Mouse (Mus musculus) heart, embryonic 12.5 days (tissue): ENCODE measurements around the gene Zfp46. TPM values are rescaled to one million over a fixed set of nuclear protein-coding genes. Genes with fewer than 3 reads are reported as not detected.

Experiments
- ATAC-seq: fragments of 200-750 bp; cut with Nextera tagmentation; 2 replicates; pipeline ENCODE4 v1.8.0; 2017; ENCODE audit warnings: moderate TSS enrichment, moderate library complexity; ENCODE audit not compliant: insufficient number of reproducible peaks, low FRiP score
- H3K27ac ChIP-seq: fragments of 300-500 bp; sonication (generic); 2 replicates; pipeline ENCODE4 v1.5.1; 2016; ENCODE audit warnings: mild to moderate bottlenecking, moderate library complexity; ENCODE audit not compliant: poor library complexity, severe bottlenecking
- H3K27me3 ChIP-seq: fragments of 300-500 bp; sonication (generic); replicated peaks from 2 replicates; pipeline ENCODE4 v1.6.1; 2016; ENCODE audit warnings: mild to moderate bottlenecking, moderate library complexity
- H3K36me3 ChIP-seq: fragments of 300-500 bp; sonication (generic); 2 replicates; pipeline ENCODE4 v1.6.1; 2016; ENCODE audit warnings: mild to moderate bottlenecking, moderate library complexity
- H3K4me1 ChIP-seq: fragments of 300-500 bp; sonication (generic); replicated peaks from 2 replicates; pipeline ENCODE4 v1.6.1; 2016; ENCODE audit warnings: mild to moderate bottlenecking
- H3K4me2 ChIP-seq: fragments of 300-500 bp; sonication (generic); 2 replicates; pipeline ENCODE4 v1.6.1; 2016; ENCODE audit warnings: mild to moderate bottlenecking, moderate library complexity
- H3K4me3 ChIP-seq: fragments of 300-500 bp; sonication (generic); 2 replicates; pipeline ENCODE4 v1.5.1; 2016; ENCODE audit warnings: mild to moderate bottlenecking
- H3K9ac ChIP-seq: fragments of 300-500 bp; sonication (generic); 2 replicates; pipeline ENCODE4 v1.6.1; 2016; ENCODE audit warnings: mild to moderate bottlenecking, moderate library complexity
- H3K9me3 ChIP-seq: fragments of 300-500 bp; sonication (generic); replicated peaks from 2 replicates; pipeline ENCODE4 v1.6.1; 2016; ENCODE audit warnings: mild to moderate bottlenecking, moderate library complexity
- WGBS: fragments of 180-500 bp; shearing (Covaris S2); methylation state at CpG from one replicate; pipeline ENCODE4 v1.1.7; 2016; 5-methylcytosine and 5-hydroxymethylcytosine counted together
- polyA plus RNA-seq: library from polyadenylated mRNA; unstranded; fragments of >200 nt; fragmentation: Nextera tagmentation; extraction: Ambion mirVana; gene quantifications from 2 replicates; pipeline ENCODE4 v1.2.1, GENCODE M21; 2016

The Zfp46 gene
- polyA plus RNA-seq, 1 experiment from 2014 or later = 24.9 TPM

- H3K9ac ChIP-seq = peak overlapping the region; percentile 99
- H3K9me3 ChIP-seq = no peaks in the 10 kb centered on the region
- peak overlapping the region; percentile 96 for H3K4me3 ChIP-seq
- peaks cover 19% of the 10 kb centered on the region for H3K4me1 ChIP-seq
- H3K27ac ChIP-seq = peak overlapping the region; percentile 98
- ATAC-seq = peak; percentile 77
- 0 out of 2 replicates have a peak, but pooled peaks cover 1% of the 10 kb centered on the region for H3K36me3 ChIP-seq
- no peaks in the 10 kb centered on the region; the same call in 1 of the 2 replicates for H3K27me3 ChIP-seq
- WGBS = under 1% methylated on average over 79 of the region's 81 CpGs
- H3K4me2 ChIP-seq = peak overlapping the region; percentile 78
These were observed 26.8 kb downstream of the Zfp46 start for GRCm38 (mm10) chr4:136311042-136311999.

- Histone ChIP-seq H3K4me3 (peak overlapping the region; percentile 96), H3K4me2 (peak overlapping the region; percentile 67), H3K27me3 (no peaks in the 10 kb centered on the region), H3K36me3 (peaks cover 13% of the 10 kb centered on the region), H3K9me3 (no peaks in the 10 kb centered on the region), H3K27ac (no peak overlapping the region), H3K9ac (peak overlapping the region; percentile 68), H3K4me1 (peaks cover 19% of the 10 kb centered on the region)
- ATAC-seq = no peak
- WGBS = 17% methylated on average over 4 of the region's 4 CpGs
These were observed 28.1 kb downstream of the Zfp46 start for GRCm38 (mm10) chr4:136312616-136313015.

GRCm38 (mm10) chr4:136317667-136318066 is 33.2 kb downstream of the Zfp46 start:
- H3K36me3 ChIP-seq = peaks cover 58% of the 10 kb centered on the region
- peaks cover 15% of the 10 kb centered on the region for H3K4me1 ChIP-seq
- no peak overlapping the region for H3K4me3 ChIP-seq
- ATAC-seq = no peak
- no peak overlapping the region for H3K9ac ChIP-seq
- no peak overlapping the region for H3K4me2 ChIP-seq
- no peaks in the 10 kb centered on the region for H3K27me3 ChIP-seq
- 92% methylated on average over 4 of the region's 4 CpGs for WGBS
- H3K9me3 ChIP-seq = no peaks in the 10 kb centered on the region
- no peak overlapping the region for H3K27ac ChIP-seq

GRCm38 (mm10) chr4:136320016-136320415 is 35.5 kb downstream of the Zfp46 start:
- peaks cover 6% of the 10 kb centered on the region; the same call in 1 of the 2 replicates for H3K4me1 ChIP-seq
- no peak overlapping the region for H3K4me3 ChIP-seq
- H3K9me3 ChIP-seq = no peaks in the 10 kb centered on the region
- H3K4me2 ChIP-seq = no peak overlapping the region
- H3K27ac ChIP-seq = no peak overlapping the region
- H3K36me3 ChIP-seq = peaks cover 74% of the 10 kb centered on the region
- WGBS = 80% methylated on average over 4 of the region's 4 CpGs
- ATAC-seq = no peak
- H3K9ac ChIP-seq = no peak overlapping the region
- no peaks in the 10 kb centered on the region for H3K27me3 ChIP-seq

GRCm38 (mm10) chr4:136324226-136324625 is 39.7 kb downstream of the Zfp46 start:
- H3K4me1 ChIP-seq = peaks cover 8% of the 10 kb centered on the region
- no peak overlapping the region for H3K4me3 ChIP-seq
- ATAC-seq = no peak
- H3K4me2 ChIP-seq = no peak overlapping the region
- H3K9me3 ChIP-seq = no peaks in the 10 kb centered on the region
- H3K9ac ChIP-seq = no peak overlapping the region
- peaks cover 57% of the 10 kb centered on the region for H3K36me3 ChIP-seq
- H3K27ac ChIP-seq = no peak overlapping the region
- 66% methylated on average over 2 of the region's 2 CpGs for WGBS
- no peaks in the 10 kb centered on the region for H3K27me3 ChIP-seq

GRCm38 (mm10) chr4:136327238-136327637 is 42.8 kb downstream of the Zfp46 start:
- no peaks in the 10 kb centered on the region for H3K27me3 ChIP-seq
- no peak overlapping the region for H3K4me3 ChIP-seq
- no peak overlapping the region for H3K27ac ChIP-seq
- H3K9ac ChIP-seq = no peak overlapping the region
- WGBS = 67% methylated on average over 5 of the region's 5 CpGs
- H3K4me2 ChIP-seq = no peak overlapping the region
- H3K4me1 ChIP-seq = peaks cover 4% of the 10 kb centered on the region
- H3K36me3 ChIP-seq = peaks cover 41% of the 10 kb centered on the region
- no peaks in the 10 kb centered on the region for H3K9me3 ChIP-seq
- no peak for ATAC-seq

- Histone ChIP-seq H3K27ac (no peak overlapping the region), H3K4me2 (no peak overlapping the region)
These were observed 43.6 kb downstream of the Zfp46 start for GRCm38 (mm10) chr4:136328115-136328514.

GRCm38 (mm10) chr4:136331709-136332108 is 47.2 kb downstream of the Zfp46 start:
- Histone ChIP-seq H3K27me3 (no peaks in the 10 kb centered on the region), H3K9me3 (no peaks in the 10 kb centered on the region), H3K27ac (no peak overlapping the region), H3K4me2 (no peak overlapping the region), H3K4me3 (no peak overlapping the region), H3K36me3 (peaks cover 42% of the 10 kb centered on the region), H3K9ac (no peak overlapping the region), H3K4me1 (peaks cover 16% of the 10 kb centered on the region)
- 94% methylated on average over 3 of the region's 3 CpGs for WGBS
- ATAC-seq = no peak

More at GRCm38 (mm10) chr4:136328115-136328514, 43.6 kb downstream of the Zfp46 start:
- peaks cover 7% of the 10 kb centered on the region for H3K4me1 ChIP-seq
- H3K36me3 ChIP-seq = peaks cover 41% of the 10 kb centered on the region
- H3K27me3 ChIP-seq = no peaks in the 10 kb centered on the region
- H3K9ac ChIP-seq = no peak overlapping the region
- no peak for ATAC-seq
- no peak overlapping the region for H3K4me3 ChIP-seq
- H3K9me3 ChIP-seq = no peaks in the 10 kb centered on the region

GRCm38 (mm10) chr4:136333191-136333590 is 48.7 kb downstream of the Zfp46 start:
- 60% methylated on average over 3 of the region's 3 CpGs for WGBS
- ATAC-seq = no peak
- Histone ChIP-seq H3K36me3 (peaks cover 46% of the 10 kb centered on the region), H3K4me2 (no peak overlapping the region), H3K27me3 (no peaks in the 10 kb centered on the region), H3K27ac (peak overlapping the region; percentile 12; the same call in 1 of the 2 replicates), H3K9ac (no peak overlapping the region), H3K9me3 (no peaks in the 10 kb centered on the region), H3K4me3 (no peak overlapping the region), H3K4me1 (peaks cover 16% of the 10 kb centered on the region)

GRCm38 (mm10) chr4:136335065-136335464 is 50.6 kb downstream of the Zfp46 start:
- Histone ChIP-seq H3K4me1 (peaks cover 16% of the 10 kb centered on the region), H3K4me3 (no peak overlapping the region), H3K27me3 (no peaks in the 10 kb centered on the region), H3K27ac (peak overlapping the region; percentile 71), H3K4me2 (no peak overlapping the region), H3K9ac (no peak overlapping the region), H3K36me3 (peaks cover 49% of the 10 kb centered on the region), H3K9me3 (no peaks in the 10 kb centered on the region)
- no peak for ATAC-seq
- 22% methylated on average over 2 of the region's 2 CpGs for WGBS

- no peak overlapping the region for H3K4me2 ChIP-seq
- H3K4me3 ChIP-seq = no peak overlapping the region
- H3K9me3 ChIP-seq = no peaks in the 10 kb centered on the region
- H3K9ac ChIP-seq = no peak overlapping the region
- peak overlapping the region; percentile 54; the same call in 1 of the 2 replicates for H3K27ac ChIP-seq
- no peak for ATAC-seq
- H3K36me3 ChIP-seq = peaks cover 46% of the 10 kb centered on the region
- no peaks in the 10 kb centered on the region for H3K27me3 ChIP-seq
- peaks cover 16% of the 10 kb centered on the region for H3K4me1 ChIP-seq
- 37% methylated on average over 4 of the region's 4 CpGs for WGBS
These were observed 52.6 kb downstream of the Zfp46 start for GRCm38 (mm10) chr4:136337129-136337528.
